ENCODE assay signal across 8 mouse cellular contexts in genomic region chr17:15826444-15826909, GRCm38 (mm10). TPM values are rescaled to one million over a fixed set of nuclear protein-coding genes. Genes with fewer than 3 reads are reported as not detected.
A peak's percentile ranks its signal among the peaks of the same experiment; 100 is the strongest.
DNase-seq lines count a peak whose midpoint lies in the region; ATAC-seq and TF ChIP-seq lines count a peak whose summit lies in the region.

No protein-coding gene starts in this region.

- peak overlapping the region; percentile 97 for H3K4me3 ChIP-seq in forebrain, embryonic 12.5 days (replicated peaks)
- peak overlapping the region; percentile 94 for H3K4me3 ChIP-seq in heart, postnatal 0 days (ENCODE audit: low read depth, low read length)
- peak overlapping the region; percentile 59 for H3K4me3 ChIP-seq in liver, embryonic 15.5 days (replicated peaks)
- H3K4me3 ChIP-seq in neural tube, embryonic 11.5 days (ENCODE audit: low read depth, low read length), result peak overlapping the region; percentile 73
- peak overlapping the region; percentile 98 for H3K4me3 ChIP-seq in stomach, embryonic 16.5 days (replicated peaks; ENCODE audit: low read length)

- WGBS in forebrain, embryonic 12.5 days, result under 1% methylated on average over 32 of the region's 34 CpGs
- WGBS in heart, postnatal 0 days, result 0% methylated on average over 29 of the region's 34 CpGs
- WGBS in liver, embryonic 15.5 days (ENCODE audit: insufficient replicate concordance), result under 1% methylated on average over 34 of the region's 34 CpGs
- WGBS in neural tube, embryonic 11.5 days, result under 1% methylated on average over 31 of the region's 34 CpGs
- under 1% methylated on average over 32 of the region's 34 CpGs for WGBS in stomach, embryonic 16.5 days

- peak; percentile 93 for ATAC-seq in forebrain, embryonic 12.5 days (ENCODE audit: low FRiP score)
- peak; percentile 95 for ATAC-seq in heart, postnatal 0 days (ENCODE audit: insufficient read depth, low read depth)
- peak; percentile 83 for ATAC-seq in liver, embryonic 15.5 days (ENCODE audit: insufficient read depth)
- ATAC-seq in neural tube, embryonic 11.5 days (ENCODE audit: insufficient read depth, low FRiP score, low TSS enrichment), result peak; percentile 89
- peak; percentile 95 for ATAC-seq in stomach, embryonic 16.5 days (ENCODE audit: insufficient read depth, low FRiP score)

- no peaks in the 10 kb centered on the region for H3K9me3 ChIP-seq in forebrain, embryonic 12.5 days
- no peaks in the 10 kb centered on the region for H3K9me3 ChIP-seq in heart, postnatal 0 days (replicated peaks; ENCODE audit: control insufficient read depth, low read length)
- H3K9me3 ChIP-seq in liver, embryonic 15.5 days (replicated peaks), result no peaks in the 10 kb centered on the region
- no peaks in the 10 kb centered on the region for H3K9me3 ChIP-seq in neural tube, embryonic 11.5 days (ENCODE audit: control insufficient read depth, low read length)
- no peaks in the 10 kb centered on the region for H3K9me3 ChIP-seq in stomach, embryonic 16.5 days (replicated peaks; ENCODE audit: control insufficient read depth, low read length)

- H3K9ac ChIP-seq in forebrain, embryonic 12.5 days, result peak overlapping the region; percentile 97
- peak overlapping the region; percentile 83 for H3K9ac ChIP-seq in heart, postnatal 0 days (replicated peaks; ENCODE audit: low read depth, low read length)
- H3K9ac ChIP-seq in liver, embryonic 15.5 days, result peak overlapping the region; percentile 39
- H3K9ac ChIP-seq in neural tube, embryonic 11.5 days (ENCODE audit: low read length), result peak overlapping the region; percentile 88
- peak overlapping the region; percentile 99 for H3K9ac ChIP-seq in stomach, embryonic 16.5 days (ENCODE audit: low read length)

- peak overlapping the region; percentile 91 for H3K27ac ChIP-seq in forebrain, embryonic 12.5 days
- peak overlapping the region; percentile 88 for H3K27ac ChIP-seq in heart, postnatal 0 days (ENCODE audit: low read depth)
- H3K27ac ChIP-seq in liver, embryonic 15.5 days (replicated peaks), result peak overlapping the region; percentile 34; the same call in 1 of the 2 replicates
- H3K27ac ChIP-seq in neural tube, embryonic 11.5 days (ENCODE audit: low read depth, low read length), result peak overlapping the region; percentile 86
- H3K27ac ChIP-seq in stomach, embryonic 16.5 days (ENCODE audit: low read length), result peak overlapping the region; percentile 97

- no peaks in the 10 kb centered on the region for H3K27me3 ChIP-seq in forebrain, embryonic 12.5 days
- H3K27me3 ChIP-seq in heart, postnatal 0 days (ENCODE audit: control insufficient read depth, insufficient read depth, low read length), result no peaks in the 10 kb centered on the region
- peaks cover 84% of the 10 kb centered on the region for H3K27me3 ChIP-seq in liver, embryonic 15.5 days
- no peaks in the 10 kb centered on the region for H3K27me3 ChIP-seq in neural tube, embryonic 11.5 days (ENCODE audit: control insufficient read depth, insufficient read depth, low read length)
- H3K27me3 ChIP-seq in stomach, embryonic 16.5 days (ENCODE audit: control insufficient read depth, insufficient read depth, low read length), result no peaks in the 10 kb centered on the region

- TF ChIP-seq CTCF in heart, postnatal 0 days (IDR thresholded peaks at IDR 0.05; ENCODE audit: low read depth), result no peak

- peak overlapping the region; percentile 82 for H3K4me2 ChIP-seq in forebrain, embryonic 12.5 days
- H3K4me2 ChIP-seq in heart, postnatal 0 days (ENCODE audit: low read depth, low read length), result peak overlapping the region; percentile 97
- H3K4me2 ChIP-seq in liver, embryonic 15.5 days, result peak overlapping the region; percentile 69
- H3K4me2 ChIP-seq in neural tube, embryonic 11.5 days (ENCODE audit: low read depth), result peak overlapping the region; percentile 63
- peak overlapping the region; percentile 80 for H3K4me2 ChIP-seq in stomach, embryonic 16.5 days (ENCODE audit: low read depth, low read length)

- peak; percentile 93 for DNase-seq in CD4-positive, CD25-positive, alpha-beta regulatory T cell, adult 2 months (ENCODE audit: low read depth, low spot score)
- DNase-seq in c-Kit-positive CD71-negative TER-119-negative erythroid progenitor cells, embryonic 14.5 days (ENCODE audit: low read depth), result peak; percentile 60
- DNase-seq in heart, postnatal 0 days (ENCODE audit: low spot score), result peak; percentile 96
- DNase-seq in kidney, postnatal 4 days, result peak; percentile 100
- peak; percentile 99 for DNase-seq in neural tube, embryonic 11.5 days (ENCODE audit: low spot score)

- peaks cover 3% of the 10 kb centered on the region; the same call in 1 of the 2 replicates for H3K36me3 ChIP-seq in forebrain, embryonic 12.5 days (replicated peaks)
- H3K36me3 ChIP-seq in heart, postnatal 0 days (replicated peaks; ENCODE audit: control insufficient read depth, insufficient read depth, low read length), result no peaks in the 10 kb centered on the region
- H3K36me3 ChIP-seq in liver, embryonic 15.5 days (replicated peaks), result no peaks in the 10 kb centered on the region
- no peaks in the 10 kb centered on the region for H3K36me3 ChIP-seq in neural tube, embryonic 11.5 days (ENCODE audit: control insufficient read depth, insufficient read depth, low read length)
- H3K36me3 ChIP-seq in stomach, embryonic 16.5 days (ENCODE audit: control insufficient read depth, insufficient read depth, low read length), result no peaks in the 10 kb centered on the region

- H3K4me1 ChIP-seq in forebrain, embryonic 12.5 days, result peaks cover 52% of the 10 kb centered on the region
- H3K4me1 ChIP-seq in heart, postnatal 0 days (ENCODE audit: control insufficient read depth, insufficient read depth), result peaks cover 36% of the 10 kb centered on the region
- peaks cover 15% of the 10 kb centered on the region for H3K4me1 ChIP-seq in liver, embryonic 15.5 days (replicated peaks)
- peaks cover 16% of the 10 kb centered on the region for H3K4me1 ChIP-seq in neural tube, embryonic 11.5 days (ENCODE audit: control insufficient read depth, insufficient read depth, low read length)
- peaks cover 21% of the 10 kb centered on the region for H3K4me1 ChIP-seq in stomach, embryonic 16.5 days (ENCODE audit: control insufficient read depth, insufficient read depth, low read length)

- no peak for TF ChIP-seq EP300 in heart, postnatal 0 days (IDR thresholded peaks at IDR 0.05; ENCODE audit: low read depth)

RNA-seq across cellular contexts. Expression of gene Rgmb, which starts 4.4 kb away (rescaled TPM):
- 65.1 and 70.8 TPM in 2 replicates for polyA plus RNA-seq in forebrain, embryonic 12.5 days (2016; fragmentation: Nextera tagmentation; extraction: Ambion mirVana)
- total RNA-seq in heart, postnatal 0 days (2014; rRNA removed; ENCODE audit: low replicate concordance), result 15.7 and 26.9 TPM in 2 replicates
- polyA plus RNA-seq in heart, postnatal 0 days (2015; fragmentation: Nextera tagmentation; extraction: Ambion mirVana), result 7.2 and 8.4 TPM in 2 replicates
- polyA plus RNA-seq in liver, embryonic 15.5 days (2015; fragmentation: Nextera tagmentation; extraction: Ambion mirVana), result 0.97 and 1.0 TPM in 2 replicates
- polyA plus RNA-seq in neural tube, embryonic 11.5 days (2014; fragmentation: Nextera tagmentation; extraction: Ambion mirVana), result 109 and 110 TPM in 2 replicates
- 30.3 and 36.6 TPM in 2 replicates for polyA plus RNA-seq in stomach, embryonic 16.5 days (2015; fragmentation: Nextera tagmentation; extraction: Ambion mirVana)

Comparison
In these comparisons a context has a peak if more than half of its experiments do, and no peak if none do; other contexts are left out.
1. Peak in every context shown above with its lines: DNase-seq, ATAC-seq, H3K4me3 ChIP-seq and H3K27ac ChIP-seq.
2. H3K27ac ChIP-seq: peak in every context shown above with its lines; median percentile 97 in stomach, embryonic 16.5 days; 91 in forebrain, embryonic 12.5 days; 88 in heart, postnatal 0 days; 86 in neural tube, embryonic 11.5 days; 34 in liver, embryonic 15.5 days.
3. H3K9ac ChIP-seq: peak in every context shown above with its lines; median percentile 99 in stomach, embryonic 16.5 days; 97 in forebrain, embryonic 12.5 days; 88 in neural tube, embryonic 11.5 days; 83 in heart, postnatal 0 days; 39 in liver, embryonic 15.5 days.